Mouse (Mus musculus): Measurements from ENCODE around the gene Prdx6.

GRCm38 (mm10) chr1:161263584-161263983 lies 12.6 kb upstream of the Prdx6 start:
- no peak for TF ChIP-seq CTCF (IDR thresholded peaks at IDR 0.05; ENCODE audit: borderline replicate concordance, insufficient read depth, low read depth, low read length)
- TF ChIP-seq POLR2A (IDR thresholded peaks at IDR 0.05; ENCODE audit: borderline replicate concordance, insufficient read depth, low read length), result no peak

Measured in cerebellum, adult 2 months (tissue).